Mouse (Mus musculus) monocyte, adult 2 months (primary cell): ENCODE data around the gene Agap1.

Experiments
- DNase-seq, 2 experiments: peaks; one replicate each; pipeline ENCODE4 v3.0.0; 2022; ENCODE audit warnings: low spot score in 2 of 2, low read depth in 1 of 2

The Agap1 gene

DNA sequence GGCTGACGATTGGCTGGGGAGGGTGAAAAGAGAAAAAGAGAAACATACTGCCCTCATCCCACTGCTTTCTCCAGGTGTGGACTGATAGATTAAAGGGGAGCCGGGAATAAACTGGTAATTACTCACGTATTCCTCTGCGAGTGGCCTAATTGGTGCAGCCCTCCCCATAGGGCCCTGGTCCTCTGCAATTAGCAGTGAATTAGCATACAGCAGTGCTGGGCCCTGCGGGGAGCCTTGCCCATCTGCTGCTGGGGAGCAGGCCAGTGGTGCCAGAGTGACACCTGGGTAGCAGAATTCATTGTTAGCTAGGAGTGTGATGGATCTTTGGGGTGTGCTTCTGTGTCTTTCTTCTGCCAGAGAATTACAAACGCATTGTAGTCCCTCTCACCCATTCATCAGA is 87.9 kb downstream of the Agap1 start:
- DNase-seq = no peak

GRCm38 (mm10) chr1:89543312-89543711 is 88.7 kb downstream of the Agap1 start:
- no peak for DNase-seq

GRCm38 (mm10) chr1:89544094-89544493 is 89.5 kb downstream of the Agap1 start:
- no peak for DNase-seq

DNA sequence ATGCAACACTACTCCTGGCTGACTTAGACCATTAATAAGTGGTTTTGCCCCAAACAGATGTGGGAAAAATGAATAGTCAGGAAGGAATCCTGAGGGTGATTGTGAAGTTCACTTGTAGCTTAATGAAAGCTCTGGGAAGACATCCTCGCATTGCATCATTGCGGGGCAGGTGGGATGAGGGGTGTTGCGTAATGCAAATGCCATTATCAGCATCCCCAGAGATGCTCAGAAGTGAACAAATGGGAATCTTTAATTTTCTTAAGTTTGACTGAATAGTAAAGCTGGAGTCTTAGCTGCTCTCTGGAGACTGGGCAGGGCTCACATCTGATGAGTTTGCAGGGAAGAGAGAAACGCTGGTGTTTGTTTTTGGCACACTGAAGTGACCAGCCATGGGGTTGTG is 90.5 kb downstream of the Agap1 start:
- DNase-seq = no peak

GRCm38 (mm10) chr1:89547525-89548504 is 93.2 kb downstream of the Agap1 start:
- no peak for DNase-seq

DNA sequence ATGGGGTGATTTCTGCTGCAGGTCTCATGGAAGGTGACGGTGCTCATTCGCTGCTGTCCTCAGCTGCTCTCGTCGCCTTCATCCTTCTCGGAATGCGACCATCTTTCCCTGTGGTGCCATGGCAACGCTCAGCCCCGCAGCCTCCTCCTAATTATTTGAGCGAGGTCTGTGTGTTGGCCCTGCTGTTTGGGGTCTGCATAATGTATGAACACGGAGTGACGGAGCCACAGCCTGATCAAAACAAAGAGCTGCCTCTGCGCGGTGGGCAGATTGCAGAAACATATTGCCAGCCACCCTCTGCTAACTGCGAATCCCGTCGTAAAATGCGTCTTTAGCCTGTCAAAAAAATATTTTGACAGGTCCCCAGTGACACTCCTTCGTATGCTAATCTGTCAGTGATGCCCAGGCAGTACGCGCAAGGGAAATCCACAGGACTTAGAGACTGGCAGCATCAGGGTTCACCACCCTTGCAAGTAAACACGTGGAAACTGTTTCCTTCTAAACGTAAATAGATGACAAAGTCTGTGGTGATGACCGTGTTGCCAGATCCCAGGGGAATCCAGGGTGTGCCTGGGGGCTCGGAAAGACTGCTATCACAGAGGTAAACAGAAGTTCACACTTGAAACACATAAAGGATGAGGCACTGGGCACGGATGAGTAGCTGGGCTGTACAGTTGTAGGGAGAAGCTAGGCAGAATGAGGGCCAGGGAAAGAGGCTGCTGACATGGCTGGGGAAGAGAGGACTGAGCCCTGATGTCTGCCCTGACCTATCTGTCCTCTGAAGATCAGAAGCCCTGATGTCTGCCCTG is 95.7 kb downstream of the Agap1 start:
- no peak for DNase-seq

DNA sequence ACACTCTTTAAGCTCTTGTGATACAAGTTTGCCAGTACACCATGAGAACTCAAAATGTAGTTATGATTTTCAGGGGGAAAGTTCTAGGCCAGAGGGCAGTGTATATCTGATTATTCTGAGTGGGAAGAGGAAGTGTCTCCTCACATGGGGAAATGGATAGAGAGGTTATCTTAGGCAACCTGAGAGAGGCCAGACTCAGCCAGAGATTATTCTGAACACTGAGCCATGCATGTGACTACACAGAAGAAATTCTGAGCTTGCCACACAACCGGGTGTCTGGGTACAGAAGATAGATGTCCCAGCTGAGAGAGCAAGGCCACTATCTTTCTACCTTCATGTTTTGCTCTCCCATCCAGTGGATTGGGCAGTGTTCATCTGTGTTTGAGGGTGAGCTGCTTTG is 97.9 kb downstream of the Agap1 start:
- no peak for DNase-seq

DNA sequence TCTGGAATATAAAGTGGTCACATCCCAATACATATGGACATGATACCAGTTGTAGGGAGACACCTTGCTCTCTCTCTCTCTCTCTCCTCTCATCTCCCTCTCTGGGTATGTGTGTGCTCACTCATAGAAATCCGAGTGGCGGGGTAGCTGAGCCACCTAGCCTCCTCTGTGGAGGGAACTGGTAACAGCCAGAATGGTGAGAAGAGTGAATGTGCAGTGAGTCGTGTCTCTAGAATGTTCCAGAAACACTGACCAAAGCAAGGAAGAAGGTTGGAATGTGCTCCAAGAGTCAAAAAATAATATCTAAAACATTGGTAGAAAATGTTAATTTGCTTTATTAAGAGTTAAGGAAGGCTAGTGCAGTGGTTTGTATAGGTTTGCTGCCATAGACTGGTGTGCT is 99.2 kb downstream of the Agap1 start:
- DNase-seq = no peak

DNA sequence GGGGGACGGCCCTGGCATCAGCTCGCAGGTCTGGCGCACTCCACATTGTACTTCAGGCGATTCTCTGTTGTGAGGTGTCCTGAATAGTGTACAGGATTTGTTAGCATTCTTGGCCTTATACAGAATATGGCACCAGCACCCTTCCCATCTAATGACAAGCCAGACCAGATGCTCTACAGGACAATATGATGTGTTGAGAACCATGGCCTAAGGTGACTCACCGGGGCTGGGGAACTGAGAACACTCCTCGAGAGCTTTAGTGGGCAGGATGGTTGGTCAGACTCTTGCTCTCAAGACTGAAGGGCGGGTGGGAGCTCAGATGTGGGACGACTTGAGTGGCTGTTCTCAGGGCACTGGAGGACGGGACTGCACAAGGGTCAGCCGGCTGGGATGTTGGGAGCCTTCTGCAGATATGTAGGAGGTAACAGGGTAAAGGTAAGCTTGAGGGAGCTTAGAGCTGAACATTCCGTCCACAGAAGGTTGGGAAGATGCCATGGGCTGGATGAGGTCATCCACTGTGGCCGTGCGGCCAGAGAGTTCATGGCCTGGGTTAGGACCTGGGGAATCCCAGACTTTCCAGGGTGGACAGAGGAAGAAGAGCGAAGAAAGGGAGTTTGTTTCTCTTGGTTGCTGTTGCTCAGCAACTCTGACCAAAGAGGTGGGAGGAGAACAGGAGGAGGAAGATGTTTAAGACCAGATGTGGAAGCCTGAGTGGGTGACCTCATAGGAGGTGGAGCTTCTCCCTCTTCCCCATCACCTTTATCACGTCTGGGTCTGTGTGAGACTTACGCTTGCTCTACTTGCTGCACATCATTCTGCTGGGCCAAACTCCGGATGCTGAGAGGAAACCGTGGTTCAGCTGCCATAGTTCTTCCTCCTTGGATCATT is 100.6 kb downstream of the Agap1 start:
- DNase-seq = no peak

GRCm38 (mm10) chr1:89556006-89556405 is 101.4 kb downstream of the Agap1 start:
- DNase-seq = no peak

GRCm38 (mm10) chr1:89557401-89557800 is 102.8 kb downstream of the Agap1 start:
- no peak for DNase-seq

DNA sequence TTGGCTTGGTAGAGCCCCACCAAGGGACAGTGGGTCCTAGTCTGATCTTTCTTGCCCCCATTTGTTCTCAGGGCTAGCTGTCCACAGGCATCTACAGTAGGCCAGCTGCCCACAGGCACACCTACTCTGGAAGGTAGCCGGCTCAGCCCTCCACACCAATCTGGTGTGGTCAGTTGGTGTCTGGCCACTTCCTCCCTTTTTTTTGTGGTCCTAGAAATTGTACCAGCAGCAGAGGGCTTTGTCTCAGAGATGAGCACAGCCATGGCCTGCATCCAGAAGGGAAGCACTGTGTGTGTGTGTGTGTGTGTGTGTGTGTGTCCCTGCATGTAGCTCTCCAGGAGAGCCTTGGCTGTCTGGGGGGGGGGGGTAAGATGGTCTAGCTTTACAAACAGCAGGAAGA is 103.5 kb downstream of the Agap1 start:
- no peak for DNase-seq

GRCm38 (mm10) chr1:89563399-89563798 is 108.8 kb downstream of the Agap1 start:
- no peak for DNase-seq

DNA sequence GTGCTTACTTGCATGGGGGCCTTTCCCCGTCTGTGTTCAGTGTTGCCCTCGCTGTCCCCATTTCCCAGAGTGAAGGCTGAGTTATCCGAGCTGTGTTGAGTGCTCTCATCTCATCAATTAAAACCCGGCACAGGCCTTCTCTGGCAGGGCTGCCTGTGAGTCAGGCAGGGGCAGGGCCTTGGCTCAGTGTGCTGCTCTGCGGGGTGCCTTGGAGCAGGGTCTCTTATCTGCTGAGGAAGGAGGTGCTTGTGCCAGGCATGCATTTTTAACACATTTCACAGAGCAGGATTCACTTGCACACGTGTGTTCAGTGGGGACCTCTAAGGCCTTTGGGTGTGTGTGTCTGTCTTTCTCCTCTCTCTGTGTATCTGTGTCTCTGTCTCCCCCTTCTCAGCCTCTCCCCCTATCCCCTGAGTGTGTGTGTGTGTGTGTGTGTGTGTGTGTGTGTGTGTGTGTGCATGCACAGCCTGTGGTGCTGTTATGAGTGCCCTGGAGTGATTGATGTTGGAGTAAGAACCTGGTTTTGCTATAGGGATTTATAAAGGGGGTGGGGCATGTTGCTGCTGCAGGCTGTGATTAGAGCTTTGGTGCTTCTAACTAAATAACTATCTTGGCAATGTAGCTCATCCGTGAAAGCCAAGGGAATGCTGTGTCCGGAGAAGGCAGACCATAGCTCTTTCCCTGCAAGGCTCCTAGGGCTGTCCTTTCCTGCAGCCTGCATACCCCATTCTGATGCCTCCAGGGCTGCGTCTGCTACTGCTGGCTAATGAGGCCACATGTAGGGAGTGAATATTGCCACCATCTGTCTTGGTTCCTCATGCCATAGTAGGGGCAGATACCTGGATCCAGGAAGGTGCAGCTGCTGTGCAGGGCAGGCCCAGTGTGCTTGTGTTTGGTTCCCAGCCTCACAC is 112.2 kb downstream of the Agap1 start:
- DNase-seq = no peak

DNA sequence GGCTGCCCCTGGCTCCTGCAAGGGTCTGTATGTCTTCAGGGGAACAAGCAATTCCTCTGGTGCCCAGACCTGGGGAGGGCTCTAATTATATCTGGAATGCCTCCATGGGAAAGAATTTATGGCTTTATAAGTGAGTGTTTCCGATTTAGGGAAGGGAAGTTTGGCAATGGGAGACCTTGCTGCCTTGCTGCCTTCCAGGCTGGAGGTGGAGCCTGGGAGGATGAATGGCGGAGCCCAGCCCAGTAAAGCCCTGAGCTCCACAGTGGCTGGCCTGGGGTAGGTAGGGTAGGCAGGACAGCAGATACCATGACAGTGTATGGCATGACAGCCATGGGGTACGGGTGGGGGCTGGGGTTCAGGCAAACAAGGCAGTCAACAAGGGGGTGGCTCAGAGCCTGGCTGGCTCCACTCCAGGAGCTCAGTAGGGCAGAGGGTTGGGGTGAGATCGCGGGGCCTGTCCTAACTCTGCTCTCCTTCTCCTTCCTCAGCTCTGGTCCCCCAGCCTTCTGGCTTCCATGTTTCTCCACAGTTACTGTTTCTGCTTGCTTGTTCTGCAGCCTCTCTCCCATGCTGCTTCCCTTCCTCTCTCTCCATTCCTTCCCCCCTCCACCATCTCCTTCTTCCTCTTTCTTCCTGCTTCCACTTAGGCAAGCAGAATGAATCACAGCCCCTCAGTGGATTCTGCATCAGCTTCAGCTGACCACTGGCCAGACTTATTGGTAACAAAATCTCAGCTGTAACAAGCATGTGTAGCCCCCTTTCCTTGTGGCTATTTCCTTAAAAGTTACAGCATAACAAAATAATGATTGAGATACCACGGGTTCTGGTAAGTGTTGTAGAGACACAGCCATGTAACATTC is 114.2 kb downstream of the Agap1 start:
- no peak for DNase-seq

DNA sequence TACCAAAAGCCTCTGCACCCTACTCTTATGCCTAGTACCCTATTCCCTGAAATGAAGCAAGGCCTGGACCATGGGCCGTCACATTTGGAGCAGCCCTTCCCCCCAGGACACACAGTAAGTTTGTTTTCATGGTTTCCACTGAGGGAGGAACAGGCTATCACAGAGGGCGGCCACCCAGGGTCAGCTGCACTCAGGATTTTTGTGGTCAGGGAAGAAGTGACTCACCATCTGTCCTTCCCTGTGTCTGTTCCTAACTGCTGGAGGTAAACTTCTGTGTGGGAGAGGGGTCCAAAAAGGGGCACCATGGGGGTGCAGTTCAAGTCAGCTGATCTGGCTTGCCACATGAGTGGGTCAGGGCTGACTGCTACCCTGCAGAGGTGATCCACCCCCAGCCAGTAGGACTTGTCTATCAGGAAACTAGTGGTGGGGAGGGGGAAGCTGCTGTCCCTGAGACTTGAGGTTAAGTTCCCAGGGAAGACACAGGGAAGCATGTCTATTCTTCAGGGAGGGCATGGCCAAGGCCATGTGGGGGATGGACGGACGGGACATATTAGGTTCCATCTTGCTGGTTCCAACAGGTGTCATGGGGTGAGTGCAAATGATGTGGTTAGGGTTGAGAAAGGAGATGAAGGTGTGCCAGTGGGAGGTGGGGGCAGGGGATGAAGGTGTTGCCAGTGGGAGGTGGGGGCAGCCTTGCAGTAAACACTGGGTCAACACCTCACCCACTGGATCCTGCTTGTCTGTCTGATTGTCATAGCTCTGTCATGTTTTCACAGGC is 116.1 kb downstream of the Agap1 start:
- DNase-seq = no peak

DNA sequence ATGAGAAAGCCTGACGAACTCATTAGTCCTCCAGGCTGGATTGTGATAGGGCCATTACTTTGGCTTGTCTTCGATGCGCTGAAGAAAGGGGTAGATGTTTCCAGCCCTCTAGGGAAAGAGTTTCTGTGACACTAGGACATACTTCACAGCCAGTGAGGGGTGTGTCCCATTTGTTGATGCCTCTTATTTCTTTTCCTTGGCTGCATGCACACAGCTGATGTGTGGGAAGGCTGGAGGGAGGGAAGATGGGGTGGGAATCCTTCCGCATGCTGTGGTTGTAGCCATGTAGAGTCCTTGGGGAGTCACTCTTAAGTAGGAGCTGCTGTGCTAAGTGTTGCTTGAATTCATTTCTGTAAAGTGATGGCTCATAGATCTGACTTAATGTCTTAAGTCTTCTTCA is 118.9 kb downstream of the Agap1 start:
- DNase-seq = no peak
